Mouse (Mus musculus): ENCODE measurements around the gene Arcn1. TPM values are rescaled to one million over a fixed set of nuclear protein-coding genes. Genes with fewer than 3 reads are reported as not detected.
A peak's percentile ranks its signal among the peaks of the same experiment; 100 is the strongest.

The Arcn1 gene
- polyA plus RNA-seq, 1 experiment from 2014 or later = 223 TPM

- Histone ChIP-seq H3K4me2 (ENCODE audit: low read depth, low read length) (peak overlapping the region; percentile 77), H3K9ac (replicated peaks; ENCODE audit: low read length) (peak overlapping the region; percentile 91), H3K4me3 (ENCODE audit: low read depth, low read length) (peak overlapping the region; percentile 81), H3K27me3 (ENCODE audit: control insufficient read depth, insufficient read depth, low read length) (no peaks in the 10 kb centered on the region), H3K27ac (replicated peaks; ENCODE audit: low read depth, low read length) (peak overlapping the region; percentile 70), H3K36me3 (replicated peaks; ENCODE audit: control insufficient read depth, insufficient read depth, low read depth, low read length) (peaks cover 2% of the 10 kb centered on the region), H3K9me3 (replicated peaks; ENCODE audit: control insufficient read depth, low read length) (no peaks in the 10 kb centered on the region), H3K4me1 (ENCODE audit: control insufficient read depth, insufficient read depth, low read length) (peaks cover 10% of the 10 kb centered on the region)
- under 1% methylated on average over 39 of the region's 40 CpGs for WGBS
- peak; percentile 88 for DNase-seq (ENCODE audit: low spot score)
- peak; percentile 77 for ATAC-seq (replicated peaks; ENCODE audit: insufficient number of reproducible peaks, low FRiP score, low TSS enrichment, low read depth)
These were observed 46.3 kb downstream of the Arcn1 start for GRCm38 (mm10) chr9:44721154-44721876.

GRCm38 (mm10) chr9:44720358-44721153 is 47.1 kb downstream of the Arcn1 start:
- peaks cover 3% of the 10 kb centered on the region for H3K36me3 ChIP-seq (replicated peaks; ENCODE audit: control insufficient read depth, insufficient read depth, low read depth, low read length)
- WGBS = 19% methylated on average over 9 of the region's 9 CpGs
- H3K9ac ChIP-seq (replicated peaks; ENCODE audit: low read length) = peak overlapping the region; percentile 91
- peak overlapping the region; percentile 81 for H3K4me3 ChIP-seq (ENCODE audit: low read depth, low read length)
- H3K4me1 ChIP-seq (ENCODE audit: control insufficient read depth, insufficient read depth, low read length) = peaks cover 10% of the 10 kb centered on the region
- ATAC-seq (replicated peaks; ENCODE audit: insufficient number of reproducible peaks, low FRiP score, low TSS enrichment, low read depth) (0 out of 2 replicates have a peak, but pooled peaks have one; percentile 9), DNase-seq (ENCODE audit: low spot score) (peak; percentile 6)
- peak overlapping the region; percentile 70 for H3K27ac ChIP-seq (replicated peaks; ENCODE audit: low read depth, low read length)
- peak overlapping the region; percentile 77 for H3K4me2 ChIP-seq (ENCODE audit: low read depth, low read length)
- no peaks in the 10 kb centered on the region for H3K27me3 ChIP-seq (ENCODE audit: control insufficient read depth, insufficient read depth, low read length)
- H3K9me3 ChIP-seq (replicated peaks; ENCODE audit: control insufficient read depth, low read length) = no peaks in the 10 kb centered on the region

GRCm38 (mm10) chr9:44719632-44720357 is 47.9 kb downstream of the Arcn1 start:
- Histone ChIP-seq H3K36me3 (replicated peaks; ENCODE audit: control insufficient read depth, insufficient read depth, low read depth, low read length) (peaks cover 5% of the 10 kb centered on the region), H3K4me2 (ENCODE audit: low read depth, low read length) (peak overlapping the region; percentile 77), H3K9me3 (replicated peaks; ENCODE audit: control insufficient read depth, low read length) (no peaks in the 10 kb centered on the region), H3K9ac (replicated peaks; ENCODE audit: low read length) (no peak overlapping the region; the same call in 1 of the 2 replicates), H3K27me3 (ENCODE audit: control insufficient read depth, insufficient read depth, low read length) (no peaks in the 10 kb centered on the region), H3K27ac (replicated peaks; ENCODE audit: low read depth, low read length) (no peak overlapping the region), H3K4me1 (ENCODE audit: control insufficient read depth, insufficient read depth, low read length) (peaks cover 10% of the 10 kb centered on the region), H3K4me3 (ENCODE audit: low read depth, low read length) (no peak overlapping the region)
- ATAC-seq (replicated peaks; ENCODE audit: insufficient number of reproducible peaks, low FRiP score, low TSS enrichment, low read depth) (no peak), DNase-seq (ENCODE audit: low spot score) (no peak)
- 80% methylated on average over 8 of the region's 8 CpGs for WGBS

- 89% methylated on average over 12 of the region's 12 CpGs for WGBS
- Histone ChIP-seq H3K36me3 (replicated peaks; ENCODE audit: control insufficient read depth, insufficient read depth, low read depth, low read length) (peaks cover 5% of the 10 kb centered on the region), H3K9me3 (replicated peaks; ENCODE audit: control insufficient read depth, low read length) (no peaks in the 10 kb centered on the region), H3K9ac (replicated peaks; ENCODE audit: low read length) (no peak overlapping the region), H3K4me1 (ENCODE audit: control insufficient read depth, insufficient read depth, low read length) (peaks cover 10% of the 10 kb centered on the region), H3K4me2 (ENCODE audit: low read depth, low read length) (no peak overlapping the region), H3K4me3 (ENCODE audit: low read depth, low read length) (no peak overlapping the region), H3K27ac (replicated peaks; ENCODE audit: low read depth, low read length) (no peak overlapping the region), H3K27me3 (ENCODE audit: control insufficient read depth, insufficient read depth, low read length) (no peaks in the 10 kb centered on the region)
- ATAC-seq (replicated peaks; ENCODE audit: insufficient number of reproducible peaks, low FRiP score, low TSS enrichment, low read depth) (no peak), DNase-seq (ENCODE audit: low spot score) (no peak)
These were observed 48.6 kb downstream of the Arcn1 start for GRCm38 (mm10) chr9:44718937-44719631.

GRCm38 (mm10) chr9:44717822-44718242 is 49.8 kb downstream of the Arcn1 start:
- Histone ChIP-seq H3K4me2 (ENCODE audit: low read depth, low read length) (no peak overlapping the region), H3K27ac (replicated peaks; ENCODE audit: low read depth, low read length) (no peak overlapping the region), H3K27me3 (ENCODE audit: control insufficient read depth, insufficient read depth, low read length) (no peaks in the 10 kb centered on the region), H3K36me3 (replicated peaks; ENCODE audit: control insufficient read depth, insufficient read depth, low read depth, low read length) (peaks cover 5% of the 10 kb centered on the region), H3K9ac (replicated peaks; ENCODE audit: low read length) (no peak overlapping the region), H3K4me3 (ENCODE audit: low read depth, low read length) (no peak overlapping the region), H3K4me1 (ENCODE audit: control insufficient read depth, insufficient read depth, low read length) (peaks cover 6% of the 10 kb centered on the region; the same call in 1 of the 2 replicates), H3K9me3 (replicated peaks; ENCODE audit: control insufficient read depth, low read length) (no peaks in the 10 kb centered on the region)
- DNase-seq (ENCODE audit: low spot score) (no peak), ATAC-seq (replicated peaks; ENCODE audit: insufficient number of reproducible peaks, low FRiP score, low TSS enrichment, low read depth) (no peak)
- whole genome bisulfite sequencing = 81% methylated on average over 10 of the region's 10 CpGs

GRCm38 (mm10) chr9:44716997-44717821 is 50.4 kb downstream of the Arcn1 start:
- H3K9me3 ChIP-seq (replicated peaks; ENCODE audit: control insufficient read depth, low read length) = no peaks in the 10 kb centered on the region
- no peak for DNase-seq (ENCODE audit: low spot score)
- no peaks in the 10 kb centered on the region for H3K27me3 ChIP-seq (ENCODE audit: control insufficient read depth, insufficient read depth, low read length)
- 81% methylated on average over 6 of the region's 6 CpGs for WGBS
- ATAC-seq (replicated peaks; ENCODE audit: insufficient number of reproducible peaks, low FRiP score, low TSS enrichment, low read depth) = no peak
- peaks cover 6% of the 10 kb centered on the region; the same call in 1 of the 2 replicates for H3K4me1 ChIP-seq (ENCODE audit: control insufficient read depth, insufficient read depth, low read length)
- H3K27ac ChIP-seq (replicated peaks; ENCODE audit: low read depth, low read length) = no peak overlapping the region
- no peak overlapping the region for H3K4me2 ChIP-seq (ENCODE audit: low read depth, low read length)
- no peak overlapping the region for H3K4me3 ChIP-seq (ENCODE audit: low read depth, low read length)
- H3K9ac ChIP-seq (replicated peaks; ENCODE audit: low read length) = no peak overlapping the region
- peaks cover 5% of the 10 kb centered on the region for H3K36me3 ChIP-seq (replicated peaks; ENCODE audit: control insufficient read depth, insufficient read depth, low read depth, low read length)

Data from embryonic facial prominence, embryonic 11.5 days (tissue).